In the genomic region with DNA sequence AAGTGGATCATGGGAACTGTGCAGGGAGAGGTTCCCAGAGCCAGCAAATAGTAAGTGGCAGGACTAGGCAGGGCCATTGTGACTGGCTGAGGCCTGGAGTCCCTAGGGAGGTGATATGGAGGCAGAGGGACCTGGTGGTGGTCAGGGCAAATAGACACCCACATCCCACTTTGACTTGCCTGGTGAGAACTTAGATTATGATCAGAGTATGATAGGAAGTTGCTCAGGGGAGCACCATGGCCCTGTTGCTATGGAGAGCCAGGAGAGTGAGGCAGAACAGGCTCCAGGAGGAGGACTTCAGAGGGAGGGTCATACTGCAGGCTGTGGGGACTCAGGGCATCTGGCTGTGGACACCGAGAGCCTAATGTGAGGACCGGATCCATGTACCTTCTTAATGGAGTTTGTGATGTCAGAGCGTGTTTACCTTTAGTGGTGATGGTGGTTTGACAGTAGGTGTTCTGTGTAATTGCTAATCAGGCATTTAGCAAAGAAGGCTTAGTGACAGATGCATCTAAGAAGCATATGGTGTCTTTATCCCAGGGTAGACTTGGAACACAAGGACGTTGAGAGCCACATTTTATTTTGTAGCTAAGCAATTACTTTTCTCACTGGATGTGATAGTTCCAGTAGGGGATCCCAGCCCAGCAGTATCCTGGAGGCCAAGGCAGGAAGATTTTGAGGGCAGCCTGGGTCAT, we compare ENCODE assay signal across 8 mouse cellular contexts. TPM values are rescaled to one million over a fixed set of nuclear protein-coding genes. Genes with fewer than 3 reads are reported as not detected.
A peak's percentile ranks its signal among the peaks of the same experiment; 100 is the strongest.
DNase-seq lines count a peak whose midpoint lies in the region; ATAC-seq lines count a peak whose summit lies in the region.

No protein-coding gene starts in this region.

- H3K4me2 ChIP-seq in lung, embryonic 15.5 days, result no peak overlapping the region
- H3K4me2 ChIP-seq in forebrain, embryonic 11.5 days (ENCODE audit: low read depth, low read length, severe bottlenecking), result no peak overlapping the region
- H3K4me2 ChIP-seq in hindbrain, embryonic 15.5 days, result no peak overlapping the region
- H3K4me2 ChIP-seq in neural tube, embryonic 12.5 days (replicated peaks), result 0 out of 2 replicates have a peak overlapping the region, but pooled peaks have one; percentile 5

- no peaks in the 10 kb centered on the region for H3K27me3 ChIP-seq in lung, embryonic 15.5 days
- no peaks in the 10 kb centered on the region for H3K27me3 ChIP-seq in forebrain, embryonic 11.5 days (ENCODE audit: control insufficient read depth, insufficient read depth, low read length)
- H3K27me3 ChIP-seq in hindbrain, embryonic 15.5 days, result no peaks in the 10 kb centered on the region
- no peaks in the 10 kb centered on the region for H3K27me3 ChIP-seq in neural tube, embryonic 12.5 days (replicated peaks)

- no peaks in the 10 kb centered on the region for H3K9me3 ChIP-seq in lung, embryonic 15.5 days
- no peaks in the 10 kb centered on the region for H3K9me3 ChIP-seq in forebrain, embryonic 11.5 days (ENCODE audit: control insufficient read depth, low read length)
- no peaks in the 10 kb centered on the region for H3K9me3 ChIP-seq in hindbrain, embryonic 15.5 days
- H3K9me3 ChIP-seq in neural tube, embryonic 12.5 days, result no peaks in the 10 kb centered on the region

- H3K36me3 ChIP-seq in lung, embryonic 15.5 days, result no peaks in the 10 kb centered on the region
- H3K36me3 ChIP-seq in forebrain, embryonic 11.5 days (ENCODE audit: control insufficient read depth, insufficient read depth, low read length), result no peaks in the 10 kb centered on the region; the same call in 1 of the 2 replicates
- no peaks in the 10 kb centered on the region for H3K36me3 ChIP-seq in hindbrain, embryonic 15.5 days
- no peaks in the 10 kb centered on the region for H3K36me3 ChIP-seq in neural tube, embryonic 12.5 days

- H3K4me1 ChIP-seq in lung, embryonic 15.5 days, result peaks cover 59% of the 10 kb centered on the region
- H3K4me1 ChIP-seq in forebrain, embryonic 11.5 days (replicated peaks; ENCODE audit: control insufficient read depth, insufficient read depth, low read length), result peaks cover 47% of the 10 kb centered on the region
- peaks cover 63% of the 10 kb centered on the region for H3K4me1 ChIP-seq in hindbrain, embryonic 15.5 days (replicated peaks)
- H3K4me1 ChIP-seq in neural tube, embryonic 12.5 days, result peaks cover 67% of the 10 kb centered on the region

- peak overlapping the region; percentile 34; the same call in 1 of the 2 replicates for H3K27ac ChIP-seq in lung, embryonic 15.5 days
- peak overlapping the region; percentile 70 for H3K27ac ChIP-seq in forebrain, embryonic 11.5 days (ENCODE audit: low read depth, low read length)
- peak overlapping the region; percentile 52; the same call in 1 of the 2 replicates for H3K27ac ChIP-seq in hindbrain, embryonic 15.5 days (replicated peaks)
- no peak overlapping the region for H3K27ac ChIP-seq in neural tube, embryonic 12.5 days

- H3K4me3 ChIP-seq in lung, embryonic 15.5 days, result no peak overlapping the region
- H3K4me3 ChIP-seq in forebrain, embryonic 11.5 days (ENCODE audit: low read depth, low read length), result no peak overlapping the region
- H3K4me3 ChIP-seq in hindbrain, embryonic 15.5 days, result no peak overlapping the region
- H3K4me3 ChIP-seq in neural tube, embryonic 12.5 days, result no peak overlapping the region

- DNase-seq in lung, postnatal 10 days, result no peak
- DNase-seq in forebrain, embryonic 11.5 days (ENCODE audit: low spot score), result no peak
- DNase-seq in urinary bladder, postnatal 10 days (ENCODE audit: low spot score), result no peak
- DNase-seq in B cell, adult 2 months, result no peak
- DNase-seq in adrenal gland, adult 18-20 months (ENCODE audit: low spot score in 2 of 2), result no peak

- no peak for ATAC-seq in lung, embryonic 15.5 days (ENCODE audit: borderline replicate concordance, extremely low read depth, low FRiP score, low TSS enrichment)
- no peak for ATAC-seq in forebrain, embryonic 11.5 days (replicated peaks; ENCODE audit: low FRiP score)
- ATAC-seq in hindbrain, embryonic 15.5 days (ENCODE audit: low FRiP score, low read depth), result no peak
- no peak for ATAC-seq in neural tube, embryonic 12.5 days (ENCODE audit: low FRiP score, low read depth)

- no peak overlapping the region for H3K9ac ChIP-seq in lung, embryonic 15.5 days
- no peak overlapping the region; the same call in 1 of the 2 replicates for H3K9ac ChIP-seq in forebrain, embryonic 11.5 days (ENCODE audit: low read length)
- H3K9ac ChIP-seq in hindbrain, embryonic 15.5 days, result no peak overlapping the region
- no peak overlapping the region for H3K9ac ChIP-seq in neural tube, embryonic 12.5 days

- WGBS in lung, embryonic 15.5 days, result 79% methylated on average over 4 of the region's 4 CpGs
- 62% methylated on average over 4 of the region's 4 CpGs for WGBS in forebrain, embryonic 11.5 days
- WGBS in hindbrain, embryonic 15.5 days, result 54% methylated on average over 4 of the region's 4 CpGs
- 69% methylated on average over 4 of the region's 4 CpGs for WGBS in neural tube, embryonic 12.5 days

RNA-seq across cellular contexts. Expression of a gene that starts 18.7 kb away (rescaled TPM):
- polyA plus RNA-seq in lung, embryonic 15.5 days (2015; fragmentation: Nextera tagmentation; extraction: Ambion mirVana), result 24.1 and 25.3 TPM in 2 replicates
- polyA plus RNA-seq in forebrain, embryonic 11.5 days (2014; fragmentation: Nextera tagmentation; extraction: Ambion mirVana), result 33.5 and 36.4 TPM in 2 replicates
- 58.3 and 58.4 TPM in 2 replicates for polyA plus RNA-seq in hindbrain, embryonic 15.5 days (2015; fragmentation: Nextera tagmentation; extraction: Ambion mirVana)
- polyA plus RNA-seq in neural tube, embryonic 12.5 days (2016; fragmentation: Nextera tagmentation; extraction: Ambion mirVana), result 40.7 and 41.7 TPM in 2 replicates
- 10 to 100 TPM; 75.7 to 96.6 TPM for total RNA-seq in adrenal gland, adult 18-20 months (2021)

RNA-seq across cellular contexts. Expression of a gene that starts 39.1 kb away (rescaled TPM):
- polyA plus RNA-seq in lung, embryonic 15.5 days (2015; fragmentation: Nextera tagmentation; extraction: Ambion mirVana), result 149 and 164 TPM in 2 replicates
- 144 and 163 TPM in 2 replicates for polyA plus RNA-seq in forebrain, embryonic 11.5 days (2014; fragmentation: Nextera tagmentation; extraction: Ambion mirVana)
- 75.9 and 94.1 TPM in 2 replicates for polyA plus RNA-seq in hindbrain, embryonic 15.5 days (2015; fragmentation: Nextera tagmentation; extraction: Ambion mirVana)
- polyA plus RNA-seq in neural tube, embryonic 12.5 days (2016; fragmentation: Nextera tagmentation; extraction: Ambion mirVana), result 143 and 144 TPM in 2 replicates
- total RNA-seq in adrenal gland, adult 18-20 months (2021), result 1 to 10 TPM; 1.2 to 2.2 TPM
